Mouse (Mus musculus) olfactory bulb, adult 2 months (tissue): ENCODE measurements around the gene Synpo2.

Source experiments
- CTCF ChIP-seq: fragments of 200-500 bp; IDR thresholded peaks from 2 replicates; pipeline ENCODE4 v1.5.1; 2012; ENCODE audit warnings: low read depth, mild to moderate bottlenecking, low read length, moderate library complexity; ENCODE audit not compliant: insufficient read depth
- POLR2A ChIP-seq: fragments of 200-500 bp; IDR thresholded peaks from 2 replicates; pipeline ENCODE4 v1.6.1; 2012; ENCODE audit warnings: mild to moderate bottlenecking, low read depth, low read length, moderate library complexity; ENCODE audit not compliant: insufficient read depth

DNA sequence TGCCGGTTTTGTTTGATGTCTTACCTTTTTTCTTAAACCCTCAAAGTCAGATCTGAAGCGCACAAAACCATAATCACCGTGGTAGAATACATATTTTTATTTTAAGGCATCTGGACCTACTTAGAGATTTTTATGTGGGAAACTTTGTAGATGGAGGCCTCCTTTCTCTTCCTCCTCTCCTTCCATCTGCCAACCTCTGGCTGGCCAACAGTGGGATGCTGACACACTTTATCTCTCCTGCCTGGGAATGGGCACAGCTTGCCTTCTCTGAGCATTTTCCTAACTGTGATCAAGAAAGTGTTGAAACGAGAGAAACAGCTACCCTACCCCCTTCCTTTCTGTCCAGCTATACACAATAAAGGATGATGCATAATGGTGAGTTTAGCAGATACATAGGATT lies 57.5 kb downstream of the Synpo2 start:
- no peak for TF ChIP-seq POLR2A
- no peak for TF ChIP-seq CTCF
